Mouse (Mus musculus) heart, embryonic 13.5 days (tissue): ENCODE results near the gene Sgce. TPM values are rescaled to one million over a fixed set of nuclear protein-coding genes. Genes with fewer than 3 reads are reported as not detected.
"Not testable (repeated sequence)": the region's sequence is repeated elsewhere in the genome, so short reads cannot be mapped to it uniquely, and the experiment has no call there.

Experiments used
- ATAC-seq: fragments of 200-750 bp; cut with Nextera tagmentation; 2 replicates; pipeline ENCODE4 v1.8.0; 2017; ENCODE audit warnings: moderate TSS enrichment; ENCODE audit not compliant: insufficient number of reproducible peaks, low FRiP score, low TSS enrichment; ENCODE audit errors: extremely low read depth
- H3K27ac ChIP-seq: fragments of 300-500 bp; sonication (generic); replicated peaks from 2 replicates; pipeline ENCODE4 v1.5.1; 2015; ENCODE audit warnings: moderate library complexity, mild to moderate bottlenecking, inconsistent platforms
- H3K27me3 ChIP-seq: fragments of 300-500 bp; sonication (generic); replicated peaks from 2 replicates; pipeline ENCODE4 v1.6.1; 2015; ENCODE audit warnings: mild to moderate bottlenecking, inconsistent platforms
- H3K36me3 ChIP-seq: fragments of 300-500 bp; sonication (generic); 2 replicates; pipeline ENCODE4 v1.6.1; 2015; ENCODE audit warnings: mild to moderate bottlenecking, inconsistent platforms
- H3K4me1 ChIP-seq: fragments of 300-500 bp; sonication (generic); 2 replicates; pipeline ENCODE4 v1.6.1; 2015; ENCODE audit warnings: inconsistent platforms
- H3K4me2 ChIP-seq: fragments of 300-500 bp; sonication (generic); 2 replicates; pipeline ENCODE4 v1.6.1; 2015; ENCODE audit warnings: inconsistent platforms, mild to moderate bottlenecking, moderate library complexity
- H3K4me3 ChIP-seq: fragments of 300-500 bp; sonication (generic); 2 replicates; pipeline ENCODE4 v1.5.1; 2015; ENCODE audit warnings: moderate library complexity, mild to moderate bottlenecking, inconsistent platforms
- H3K9ac ChIP-seq: fragments of 300-500 bp; sonication (generic); 2 replicates; pipeline ENCODE4 v1.6.1; 2015; ENCODE audit warnings: inconsistent platforms, mild to moderate bottlenecking, moderate library complexity
- H3K9me3 ChIP-seq: fragments of 300-500 bp; sonication (generic); 2 replicates; pipeline ENCODE4 v1.6.1; 2016; ENCODE audit warnings: inconsistent platforms
- WGBS: fragments of 180-500 bp; shearing (Covaris S2); methylation state at CpG from one replicate; pipeline ENCODE4 v1.1.7; 2015; ENCODE audit warnings: mixed read lengths; 5-methylcytosine and 5-hydroxymethylcytosine counted together
- polyA plus RNA-seq: library from polyadenylated mRNA; unstranded; fragments of >200 nt; fragmentation: Nextera tagmentation; extraction: Ambion mirVana; gene quantifications from 2 replicates; pipeline ENCODE4 v1.2.1, GENCODE M21; 2015

Gene Sgce
- polyA plus RNA-seq, 1 experiment from 2014 or later, result 55.9 TPM

DNA sequence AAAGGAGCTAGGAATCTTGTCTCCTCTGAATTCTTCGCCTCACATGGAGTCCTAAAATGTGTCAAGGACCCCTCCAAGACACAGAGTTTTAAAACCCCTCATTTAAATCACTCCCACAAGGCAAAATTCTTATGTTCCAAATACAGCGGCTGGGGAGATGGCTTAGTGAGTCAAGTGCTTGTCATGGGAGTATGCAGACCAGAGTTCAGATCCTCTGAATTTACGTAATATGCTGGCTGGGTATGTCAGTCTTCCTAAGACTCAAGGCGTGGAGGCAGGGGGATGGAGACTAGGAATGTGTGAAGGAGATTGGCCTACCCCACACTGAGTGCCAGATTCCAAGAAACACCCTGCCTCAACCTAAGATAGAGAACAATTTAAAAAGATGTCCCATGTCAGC, 66.4 kb downstream of the Sgce start:
- no peak overlapping the region for H3K4me2 ChIP-seq
- H3K36me3 ChIP-seq, result peaks cover 5% of the 10 kb centered on the region; the same call in 1 of the 2 replicates
- no peaks in the 10 kb centered on the region for H3K27me3 ChIP-seq
- no peak overlapping the region for H3K4me3 ChIP-seq
- peaks cover 3% of the 10 kb centered on the region; the same call in 1 of the 2 replicates for H3K4me1 ChIP-seq
- no peaks in the 10 kb centered on the region for H3K9me3 ChIP-seq
- no peak overlapping the region for H3K27ac ChIP-seq
- WGBS, result 74% methylated on average over 4 of the region's 4 CpGs
- no peak for ATAC-seq
- no peak overlapping the region for H3K9ac ChIP-seq

DNA sequence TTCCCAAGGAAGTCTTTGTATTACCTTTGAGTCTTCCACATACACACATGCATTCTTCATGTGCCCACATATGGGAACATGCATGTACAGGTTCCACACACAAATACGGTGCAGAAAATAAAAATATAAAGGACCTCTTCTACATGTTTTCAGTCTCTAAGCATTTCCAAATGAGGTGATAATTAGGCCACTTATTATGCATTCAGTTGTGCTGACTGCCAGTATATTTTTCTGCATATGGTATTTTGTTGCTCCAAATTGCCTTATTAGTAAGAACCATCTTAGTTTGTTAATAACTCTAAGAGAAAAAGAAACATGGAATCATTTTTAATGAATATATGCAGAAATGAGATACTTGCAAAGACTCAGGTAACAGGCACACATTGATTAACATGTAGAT, 67.0 kb downstream of the Sgce start:
- no peak for ATAC-seq
- 74% methylated on average over 1 of the region's 1 CpGs for WGBS

DNA sequence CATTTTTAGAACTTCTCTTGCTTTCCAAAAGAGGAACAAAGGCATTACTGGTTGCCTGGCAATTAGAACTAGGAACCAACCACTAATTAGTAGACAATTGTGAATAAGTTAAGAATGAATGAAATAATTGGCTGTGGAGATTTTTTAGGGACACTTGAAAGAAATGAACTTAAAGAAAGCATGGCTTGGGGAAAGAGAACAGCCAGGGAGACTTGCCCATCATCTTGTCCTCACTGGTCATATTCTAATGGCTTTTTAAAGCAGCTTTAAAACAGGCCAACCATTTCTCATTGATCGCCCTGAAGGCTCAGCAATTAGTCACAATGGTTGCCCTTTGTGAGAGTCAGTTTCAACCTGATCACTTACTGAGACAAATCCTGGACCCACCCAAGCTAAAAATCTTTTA, 69.6 kb downstream of the Sgce start:
- Histone ChIP-seq H3K4me2 (no peak overlapping the region), H3K4me1 (no peaks in the 10 kb centered on the region), H3K4me3 (no peak overlapping the region), H3K9ac (no peak overlapping the region), H3K27me3 (no peaks in the 10 kb centered on the region), H3K9me3 (no peaks in the 10 kb centered on the region), H3K36me3 (peaks cover 13% of the 10 kb centered on the region), H3K27ac (no peak overlapping the region)
- ATAC-seq, result no peak
- WGBS, result 81% methylated on average over 1 of the region's 1 CpGs

More for the DNA sequence above, 67.0 kb downstream of the Sgce start:
- H3K36me3 ChIP-seq, result peaks cover 5% of the 10 kb centered on the region; the same call in 1 of the 2 replicates
- H3K27ac ChIP-seq, result no peak overlapping the region
- no peak overlapping the region for H3K9ac ChIP-seq
- no peaks in the 10 kb centered on the region for H3K9me3 ChIP-seq
- H3K27me3 ChIP-seq, result no peaks in the 10 kb centered on the region
- no peak overlapping the region for H3K4me2 ChIP-seq
- no peak overlapping the region for H3K4me3 ChIP-seq
- H3K4me1 ChIP-seq, result peaks cover 2% of the 10 kb centered on the region; the same call in 1 of the 2 replicates

DNA sequence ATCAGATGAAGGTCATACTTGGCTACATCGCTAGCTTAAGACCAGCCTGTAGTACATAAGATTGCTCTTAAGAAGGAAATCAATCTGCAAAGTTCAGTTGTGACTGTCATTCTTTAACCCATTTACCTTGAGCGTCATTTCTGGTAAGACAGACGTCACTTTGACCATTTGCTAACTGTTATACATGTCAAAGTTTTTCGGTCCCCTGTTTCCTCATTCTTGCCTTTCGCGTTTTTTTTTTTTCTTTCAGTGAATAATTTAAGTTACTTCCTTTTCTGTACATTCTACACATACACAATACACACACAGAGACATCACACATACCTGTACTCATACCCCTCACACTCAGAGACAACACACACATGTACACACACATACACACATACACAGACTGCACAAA, 81.9 kb downstream of the Sgce start:
- no peak overlapping the region for H3K4me3 ChIP-seq
- H3K9me3 ChIP-seq, result no peaks in the 10 kb centered on the region
- H3K4me1 ChIP-seq, result no peaks in the 10 kb centered on the region
- H3K27ac ChIP-seq, result no peak overlapping the region
- no peaks in the 10 kb centered on the region for H3K36me3 ChIP-seq
- no peak for ATAC-seq
- 87% methylated on average over 6 of the region's 6 CpGs for WGBS
- no peak overlapping the region for H3K9ac ChIP-seq
- no peak overlapping the region for H3K4me2 ChIP-seq
- H3K27me3 ChIP-seq, result no peaks in the 10 kb centered on the region

DNA sequence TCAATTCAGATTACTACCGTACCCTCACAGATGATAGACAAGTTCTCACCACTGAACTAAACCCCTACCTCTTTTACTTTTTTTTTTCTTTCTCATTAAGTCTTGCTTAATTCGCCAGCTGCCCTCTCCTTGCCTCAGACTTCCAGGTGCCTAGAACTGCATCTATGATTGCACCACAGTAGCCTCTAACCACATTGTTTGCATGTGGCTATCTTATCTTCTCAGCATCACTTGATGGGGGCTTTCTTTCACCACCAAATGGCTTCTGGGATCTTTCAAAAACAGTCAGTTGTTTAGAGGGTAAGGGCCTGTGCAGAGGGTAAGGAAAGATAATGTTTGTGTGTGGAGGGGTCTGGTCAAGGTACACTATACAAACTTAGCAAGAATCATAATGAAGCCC, 82.7 kb downstream of the Sgce start:
- ATAC-seq, result no peak
- Histone ChIP-seq H3K4me3 (no peak overlapping the region), H3K9ac (no peak overlapping the region), H3K4me2 (no peak overlapping the region), H3K9me3 (no peaks in the 10 kb centered on the region), H3K4me1 (no peaks in the 10 kb centered on the region), H3K36me3 (no peaks in the 10 kb centered on the region), H3K27ac (no peak overlapping the region), H3K27me3 (no peaks in the 10 kb centered on the region)
- WGBS, result 32% methylated on average over 2 of the region's 2 CpGs

DNA sequence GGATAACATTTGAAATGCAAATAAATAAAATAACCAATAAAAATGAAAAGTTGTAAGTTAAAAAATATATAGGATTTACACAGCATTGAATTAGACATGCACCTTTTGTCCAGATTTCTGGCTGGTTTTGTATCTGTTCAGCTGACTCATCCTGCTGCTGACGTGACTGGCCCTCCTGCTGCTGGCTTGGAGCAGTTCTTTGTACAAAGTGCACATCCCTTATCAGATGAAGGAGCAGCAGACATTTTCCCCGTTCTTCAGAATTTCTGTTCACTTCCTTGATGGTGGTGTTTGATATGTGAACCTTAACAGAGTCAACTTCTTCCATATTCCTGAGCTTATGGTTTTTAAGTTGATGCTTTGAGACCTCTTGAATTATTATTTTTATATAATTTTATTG, 83.5 kb downstream of the Sgce start:
- H3K36me3 ChIP-seq, result no peaks in the 10 kb centered on the region
- H3K27me3 ChIP-seq, result no peaks in the 10 kb centered on the region
- ATAC-seq, result no peak
- no peak overlapping the region for H3K4me2 ChIP-seq
- no peak overlapping the region for H3K27ac ChIP-seq
- no peak overlapping the region for H3K9ac ChIP-seq
- H3K4me3 ChIP-seq, result no peak overlapping the region
- WGBS, result 34% methylated on average over 2 of the region's 2 CpGs
- H3K4me1 ChIP-seq, result no peaks in the 10 kb centered on the region
- H3K9me3 ChIP-seq, result no peaks in the 10 kb centered on the region

DNA sequence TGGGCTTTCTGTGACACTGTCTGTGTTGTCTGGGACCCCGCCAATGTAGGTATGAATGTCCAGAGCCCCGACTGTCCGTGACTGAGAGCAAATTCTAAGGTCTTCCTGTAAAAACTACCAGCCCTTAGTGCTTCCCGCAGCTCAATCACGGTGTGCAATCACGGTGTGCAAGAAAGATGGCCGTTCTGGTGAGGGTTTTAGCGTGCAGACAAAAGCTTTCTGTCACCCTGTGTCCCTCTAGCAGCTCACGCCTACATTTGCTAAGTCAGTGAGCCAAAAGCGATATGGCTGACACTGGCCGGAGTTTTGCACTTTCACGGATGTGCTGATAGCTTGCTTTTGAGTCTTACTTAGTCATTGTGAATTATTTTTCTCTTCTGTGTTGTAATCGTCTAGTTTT, 88.1 kb downstream of the Sgce start:
- Histone ChIP-seq H3K4me3 (no peak overlapping the region), H3K4me2 (no peak overlapping the region), H3K36me3 (no peaks in the 10 kb centered on the region), H3K4me1 (peaks cover 6% of the 10 kb centered on the region; the same call in 1 of the 2 replicates), H3K9ac (no peak overlapping the region), H3K9me3 (no peaks in the 10 kb centered on the region), H3K27me3 (no peaks in the 10 kb centered on the region), H3K27ac (no peak overlapping the region)
- no peak for ATAC-seq
- 79% methylated on average over 13 of the region's 13 CpGs for WGBS

DNA sequence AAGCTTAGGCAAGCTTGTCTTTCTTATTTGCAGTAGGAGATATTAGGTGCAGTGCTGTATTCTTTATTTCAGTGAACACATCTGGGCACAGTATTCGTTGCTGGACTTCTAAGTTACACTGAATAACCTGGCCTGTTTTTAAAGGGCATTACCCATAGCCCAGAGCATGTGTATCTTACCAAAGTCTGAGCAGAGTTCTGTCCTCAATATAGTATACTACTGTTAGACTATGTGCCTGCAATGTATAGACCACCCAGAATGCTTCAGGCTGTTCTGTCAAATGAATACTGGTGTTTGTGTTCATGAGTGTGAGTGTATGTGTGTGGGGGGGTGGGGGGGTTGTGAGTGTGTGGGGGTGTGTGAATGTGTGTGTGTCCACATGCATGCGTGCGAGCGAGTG, 91.1 kb downstream of the Sgce start:
- Histone ChIP-seq H3K27me3 (no peaks in the 10 kb centered on the region), H3K27ac (no peak overlapping the region), H3K4me3 (no peak overlapping the region), H3K4me2 (no peak overlapping the region), H3K9me3 (no peaks in the 10 kb centered on the region), H3K4me1 (peaks cover 6% of the 10 kb centered on the region; the same call in 1 of the 2 replicates), H3K36me3 (no peaks in the 10 kb centered on the region), H3K9ac (no peak overlapping the region)
- WGBS, result 86% methylated on average over 4 of the region's 4 CpGs
- no peak for ATAC-seq

DNA sequence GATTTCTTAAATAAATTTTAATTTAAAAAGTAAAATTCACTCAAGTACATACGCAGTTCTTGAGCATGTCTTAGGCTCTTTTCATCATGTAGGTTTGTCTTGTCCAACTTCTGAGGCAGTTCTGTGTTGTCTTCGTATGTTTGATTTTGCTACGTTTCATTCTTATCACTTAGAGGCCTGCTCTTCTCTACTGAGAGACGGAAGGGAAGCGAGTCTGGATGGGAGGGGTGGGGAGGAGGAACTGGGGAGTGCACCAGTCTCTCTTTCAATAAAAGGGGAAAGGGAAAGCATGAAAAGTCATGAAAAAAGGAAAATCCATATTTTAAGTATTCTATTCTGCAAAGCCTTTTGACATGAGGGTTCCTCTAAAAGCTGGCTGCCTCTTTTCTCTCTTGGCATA, 91.5 kb downstream of the Sgce start:
- no peaks in the 10 kb centered on the region for H3K27me3 ChIP-seq
- H3K4me2 ChIP-seq, result no peak overlapping the region
- H3K9ac ChIP-seq, result no peak overlapping the region
- H3K4me1 ChIP-seq, result peaks cover 6% of the 10 kb centered on the region; the same call in 1 of the 2 replicates
- H3K36me3 ChIP-seq, result no peaks in the 10 kb centered on the region
- no peaks in the 10 kb centered on the region for H3K9me3 ChIP-seq
- 20% methylated on average over 5 of the region's 5 CpGs for WGBS
- H3K4me3 ChIP-seq, result no peak overlapping the region
- no peak for ATAC-seq
- H3K27ac ChIP-seq, result no peak overlapping the region

DNA sequence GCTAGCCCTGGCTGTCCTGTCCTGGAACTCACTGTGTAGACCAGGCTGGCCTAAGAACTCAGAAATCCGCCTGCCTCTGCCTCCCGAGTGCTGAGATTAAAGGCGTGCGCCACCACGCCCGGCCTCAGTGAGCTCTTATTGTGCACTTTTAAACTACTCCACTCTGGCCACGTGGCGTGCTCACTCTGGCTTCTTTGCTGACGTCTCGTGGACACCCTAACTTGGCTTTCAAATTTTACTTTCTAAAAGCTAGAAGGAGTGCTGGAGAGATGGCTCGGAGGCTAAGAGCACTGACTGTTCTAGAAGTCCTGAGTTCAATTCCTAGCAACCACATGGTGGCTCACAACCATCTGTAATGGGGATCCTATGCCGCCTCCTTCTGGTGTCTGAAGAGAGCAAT, 93.3 kb downstream of the Sgce start:
- not testable (repeated sequence) for H3K9me3 ChIP-seq, ATAC-seq, H3K4me2 ChIP-seq, H3K36me3 ChIP-seq, H3K27ac ChIP-seq, H3K4me1 ChIP-seq, H3K27me3 ChIP-seq, H3K9ac ChIP-seq, H3K4me3 ChIP-seq
- 89% methylated on average over 12 of the region's 12 CpGs for WGBS

DNA sequence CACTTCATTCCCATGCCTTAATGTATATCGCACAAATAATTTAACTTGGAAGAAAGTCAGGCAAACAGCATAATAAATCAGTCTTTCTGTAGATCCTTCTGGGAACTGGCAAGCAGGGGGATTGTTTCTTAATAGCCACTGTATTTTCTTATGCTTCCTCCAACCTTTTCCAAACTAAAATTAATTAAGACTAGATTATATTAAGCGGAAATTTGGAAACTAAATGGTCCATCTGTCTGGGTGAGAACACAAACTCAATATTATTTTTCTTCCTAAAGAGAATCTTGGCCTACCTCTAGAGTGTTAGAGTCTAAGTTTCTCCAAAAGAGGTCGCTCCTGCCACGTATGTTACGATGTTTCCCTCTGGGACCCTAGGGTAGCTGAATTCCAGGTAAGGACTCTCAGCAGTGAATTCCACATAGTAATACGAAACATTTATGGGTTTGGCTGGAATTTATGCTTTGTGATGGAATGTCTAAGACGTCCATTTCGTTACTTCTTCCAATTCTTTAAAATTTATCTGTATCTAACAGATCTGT, 94.3 kb downstream of the Sgce start:
- no peak overlapping the region for H3K4me3 ChIP-seq
- ATAC-seq, result no peak
- H3K4me2 ChIP-seq, result no peak overlapping the region
- no peaks in the 10 kb centered on the region for H3K36me3 ChIP-seq
- H3K4me1 ChIP-seq, result peaks cover 6% of the 10 kb centered on the region; the same call in 1 of the 2 replicates
- WGBS, result 77% methylated on average over 8 of the region's 8 CpGs
- no peaks in the 10 kb centered on the region for H3K9me3 ChIP-seq
- no peak overlapping the region for H3K27ac ChIP-seq
- H3K27me3 ChIP-seq, result no peaks in the 10 kb centered on the region
- H3K9ac ChIP-seq, result no peak overlapping the region

DNA sequence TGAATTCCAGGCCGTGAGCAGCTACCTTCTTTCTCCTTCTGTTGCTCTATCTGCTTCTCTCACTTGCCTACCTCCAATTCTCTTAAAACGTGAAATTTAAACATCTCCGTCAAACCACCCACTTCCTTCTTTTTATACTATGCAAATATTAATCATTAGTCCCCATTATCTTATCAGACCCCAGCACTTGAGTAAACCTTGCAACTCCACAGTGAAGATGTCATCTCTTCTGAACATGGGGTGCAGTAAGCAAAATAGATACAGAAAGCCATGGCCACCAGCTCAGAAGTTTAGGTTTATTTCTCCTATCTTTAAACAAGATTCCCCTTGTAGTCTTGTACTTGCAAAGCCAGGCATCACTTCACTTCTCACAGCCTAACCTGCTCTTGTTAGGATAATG, 99.7 kb downstream of the Sgce start:
- Histone ChIP-seq H3K4me3 (no peak overlapping the region), H3K4me1 (no peaks in the 10 kb centered on the region), H3K27ac (no peak overlapping the region), H3K36me3 (peaks cover 3% of the 10 kb centered on the region; the same call in 1 of the 2 replicates), H3K9ac (no peak overlapping the region), H3K4me2 (no peak overlapping the region), H3K27me3 (no peaks in the 10 kb centered on the region), H3K9me3 (no peaks in the 10 kb centered on the region)
- WGBS, result 68% methylated on average over 3 of the region's 3 CpGs
- no peak for ATAC-seq
